Mouse (Mus musculus) heart, embryonic 13.5 days (tissue): Measurements from ENCODE around the gene Odaph. TPM values are rescaled to one million over a fixed set of nuclear protein-coding genes. Genes with fewer than 3 reads are reported as not detected.
A peak's percentile ranks its signal among the peaks of the same experiment; 100 is the strongest.

Experiments used
- ATAC-seq: fragments of 200-750 bp; cut with Nextera tagmentation; 2 replicates; pipeline ENCODE4 v1.8.0; 2017; ENCODE audit warnings: moderate TSS enrichment; ENCODE audit not compliant: insufficient number of reproducible peaks, low FRiP score, low TSS enrichment; ENCODE audit errors: extremely low read depth
- H3K27ac ChIP-seq: fragments of 300-500 bp; sonication (generic); replicated peaks from 2 replicates; pipeline ENCODE4 v1.5.1; 2015; ENCODE audit warnings: moderate library complexity, mild to moderate bottlenecking, inconsistent platforms
- H3K27me3 ChIP-seq: fragments of 300-500 bp; sonication (generic); replicated peaks from 2 replicates; pipeline ENCODE4 v1.6.1; 2015; ENCODE audit warnings: mild to moderate bottlenecking, inconsistent platforms
- H3K36me3 ChIP-seq: fragments of 300-500 bp; sonication (generic); 2 replicates; pipeline ENCODE4 v1.6.1; 2015; ENCODE audit warnings: mild to moderate bottlenecking, inconsistent platforms
- H3K4me1 ChIP-seq: fragments of 300-500 bp; sonication (generic); 2 replicates; pipeline ENCODE4 v1.6.1; 2015; ENCODE audit warnings: inconsistent platforms
- H3K4me2 ChIP-seq: fragments of 300-500 bp; sonication (generic); 2 replicates; pipeline ENCODE4 v1.6.1; 2015; ENCODE audit warnings: inconsistent platforms, mild to moderate bottlenecking, moderate library complexity
- H3K4me3 ChIP-seq: fragments of 300-500 bp; sonication (generic); 2 replicates; pipeline ENCODE4 v1.5.1; 2015; ENCODE audit warnings: moderate library complexity, mild to moderate bottlenecking, inconsistent platforms
- H3K9ac ChIP-seq: fragments of 300-500 bp; sonication (generic); 2 replicates; pipeline ENCODE4 v1.6.1; 2015; ENCODE audit warnings: inconsistent platforms, mild to moderate bottlenecking, moderate library complexity
- H3K9me3 ChIP-seq: fragments of 300-500 bp; sonication (generic); 2 replicates; pipeline ENCODE4 v1.6.1; 2016; ENCODE audit warnings: inconsistent platforms
- WGBS: fragments of 180-500 bp; shearing (Covaris S2); methylation state at CpG from one replicate; pipeline ENCODE4 v1.1.7; 2015; ENCODE audit warnings: mixed read lengths; 5-methylcytosine and 5-hydroxymethylcytosine counted together
- polyA plus RNA-seq: library from polyadenylated mRNA; unstranded; fragments of >200 nt; fragmentation: Nextera tagmentation; extraction: Ambion mirVana; gene quantifications from 2 replicates; pipeline ENCODE4 v1.2.1, GENCODE M21; 2015

Gene Odaph
- polyA plus RNA-seq, 1 experiment from 2014 or later: not detected

DNA sequence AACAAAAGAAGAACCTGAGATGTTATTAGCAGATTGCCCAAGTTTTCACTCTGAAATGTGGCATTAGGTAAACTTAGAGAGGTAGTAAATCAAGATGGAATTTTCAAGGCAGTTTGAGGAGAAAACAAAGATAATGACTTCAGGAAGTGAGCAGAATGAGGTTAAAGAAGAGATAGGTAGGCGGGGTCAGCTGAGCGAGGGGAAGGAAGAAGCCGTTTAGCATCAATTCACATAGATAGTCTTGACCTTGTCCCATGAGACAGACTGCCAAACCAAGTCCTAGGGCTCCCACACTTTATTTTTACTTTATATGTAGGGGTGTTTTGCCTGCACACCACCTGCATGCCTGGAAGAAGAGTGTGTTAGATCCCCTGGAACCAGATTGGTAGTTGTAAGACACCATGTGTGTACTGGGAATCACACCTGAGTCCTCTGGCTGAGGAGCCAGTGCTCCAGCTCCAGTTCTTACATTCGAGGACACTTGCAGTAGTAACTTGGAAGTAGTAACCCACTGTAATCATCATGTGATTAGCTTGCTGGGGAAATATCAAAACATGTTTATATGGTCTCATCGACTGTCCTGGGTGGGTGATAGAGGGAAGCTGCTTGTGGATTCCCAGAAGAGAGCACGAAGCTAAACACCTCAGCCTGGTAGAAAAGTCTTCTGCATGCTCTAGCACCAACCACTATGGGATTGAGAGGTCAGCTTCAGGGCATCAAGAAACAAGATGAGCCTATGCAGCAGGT is 4.1 kb downstream of the Odaph start:
- Histone ChIP-seq H3K9ac (no peak overlapping the region), H3K4me3 (no peak overlapping the region), H3K9me3 (no peaks in the 10 kb centered on the region), H3K27me3 (no peaks in the 10 kb centered on the region), H3K27ac (no peak overlapping the region), H3K4me1 (no peaks in the 10 kb centered on the region), H3K36me3 (no peaks in the 10 kb centered on the region), H3K4me2 (no peak overlapping the region)
- WGBS: 73% methylated on average over 6 of the region's 6 CpGs
- ATAC-seq: no peak

DNA sequence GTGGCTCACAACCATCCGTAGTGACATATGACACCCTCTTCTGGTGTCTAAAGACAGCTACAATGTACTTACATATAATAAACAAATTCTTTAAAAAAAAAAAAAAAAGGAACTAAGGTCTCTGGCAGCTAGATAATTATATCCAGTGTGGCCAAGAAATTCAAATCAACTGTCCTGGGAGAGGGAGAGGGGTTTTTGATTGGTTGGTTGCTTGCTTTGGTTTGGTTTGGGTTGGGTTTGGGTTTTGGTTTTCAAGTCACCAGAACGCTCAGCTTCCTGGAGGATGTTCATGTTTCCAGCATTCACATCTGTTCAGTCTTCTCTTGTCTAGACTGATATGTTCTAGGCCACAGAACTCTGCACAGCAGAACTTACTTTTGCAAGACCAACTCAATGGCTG is 5.8 kb downstream of the Odaph start:
- H3K4me2 ChIP-seq: no peak overlapping the region
- ATAC-seq: no peak
- 81% methylated on average over 2 of the region's 2 CpGs for WGBS

DNA sequence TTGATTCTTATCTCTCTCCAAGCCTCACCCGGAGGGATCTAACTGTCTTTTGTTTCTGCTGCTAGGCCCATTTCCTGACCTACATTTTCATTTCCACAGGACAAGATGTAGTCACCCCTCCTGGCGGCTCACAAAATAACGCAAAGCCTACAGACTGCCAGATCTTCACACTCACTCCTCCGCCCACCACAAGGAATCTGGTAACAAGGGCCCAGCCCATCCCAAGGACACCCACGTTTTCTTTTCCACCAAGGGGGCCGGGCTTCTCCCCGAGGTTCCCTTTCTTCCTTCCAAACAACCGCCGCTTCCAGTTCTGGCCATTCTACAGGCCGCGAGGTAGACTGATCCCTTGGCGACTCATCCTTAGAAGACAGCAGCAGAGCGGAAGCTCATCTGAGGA is 7.3 kb downstream of the Odaph start:
- Histone ChIP-seq H3K9me3 (peaks cover 10% of the 10 kb centered on the region; the same call in 1 of the 2 replicates), H3K4me3 (no peak overlapping the region), H3K36me3 (no peaks in the 10 kb centered on the region), H3K27me3 (no peaks in the 10 kb centered on the region), H3K9ac (no peak overlapping the region), H3K4me2 (no peak overlapping the region), H3K27ac (no peak overlapping the region), H3K4me1 (no peaks in the 10 kb centered on the region)
- 45% methylated on average over 13 of the region's 13 CpGs for WGBS
- ATAC-seq: no peak

More for the DNA sequence above, 5.8 kb downstream of the Odaph start:
- Histone ChIP-seq H3K9ac (no peak overlapping the region), H3K27ac (no peak overlapping the region), H3K4me3 (no peak overlapping the region), H3K36me3 (no peaks in the 10 kb centered on the region), H3K27me3 (no peaks in the 10 kb centered on the region), H3K9me3 (no peaks in the 10 kb centered on the region), H3K4me1 (no peaks in the 10 kb centered on the region)

GRCm38 (mm10) chr5:92000770-92001169 is 13.5 kb downstream of the Odaph start:
- peaks cover 10% of the 10 kb centered on the region; the same call in 1 of the 2 replicates for H3K9me3 ChIP-seq
- no peak overlapping the region for H3K4me2 ChIP-seq
- H3K4me3 ChIP-seq: no peak overlapping the region
- H3K4me1 ChIP-seq: no peaks in the 10 kb centered on the region
- 49% methylated on average over 2 of the region's 2 CpGs for WGBS
- H3K27me3 ChIP-seq: no peaks in the 10 kb centered on the region
- H3K9ac ChIP-seq: no peak overlapping the region
- no peak overlapping the region for H3K27ac ChIP-seq
- no peak; the same call in 1 of the 2 replicates for ATAC-seq
- H3K36me3 ChIP-seq: no peaks in the 10 kb centered on the region

GRCm38 (mm10) chr5:92003011-92003410 is 15.7 kb downstream of the Odaph start:
- ATAC-seq: no peak
- H3K4me1 ChIP-seq: no peaks in the 10 kb centered on the region

DNA sequence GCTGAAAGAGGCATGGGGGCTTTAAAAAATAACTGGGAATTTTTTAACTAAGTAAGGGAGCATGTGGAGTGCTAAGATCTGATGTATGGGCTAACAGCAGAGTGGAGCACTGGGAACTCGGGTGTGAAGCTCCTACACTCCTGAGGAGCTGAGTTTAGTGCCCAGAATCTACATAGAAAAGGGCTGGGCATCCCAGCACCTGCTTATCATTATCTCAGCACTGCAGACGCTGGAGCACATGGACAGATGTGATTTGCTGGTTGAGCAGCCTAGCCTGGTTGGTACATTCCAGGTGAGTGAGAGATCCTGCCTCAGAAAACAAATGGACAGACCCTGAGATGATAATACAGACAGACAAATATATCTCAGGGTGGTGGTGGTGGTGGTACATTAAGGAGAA is 22.6 kb downstream of the Odaph start:
- Histone ChIP-seq H3K4me1 (no peaks in the 10 kb centered on the region), H3K9me3 (no peaks in the 10 kb centered on the region), H3K4me3 (no peak overlapping the region), H3K27me3 (no peaks in the 10 kb centered on the region), H3K4me2 (no peak overlapping the region), H3K27ac (no peak overlapping the region), H3K9ac (no peak overlapping the region), H3K36me3 (no peaks in the 10 kb centered on the region)
- WGBS: 29% methylated on average over 2 of the region's 2 CpGs
- no peak for ATAC-seq

More at GRCm38 (mm10) chr5:92003011-92003410, 15.7 kb downstream of the Odaph start:
- WGBS: 53% methylated on average over 2 of the region's 2 CpGs
- Histone ChIP-seq H3K4me3 (no peak overlapping the region), H3K9ac (no peak overlapping the region), H3K27me3 (no peaks in the 10 kb centered on the region), H3K27ac (no peak overlapping the region), H3K36me3 (no peaks in the 10 kb centered on the region), H3K4me2 (no peak overlapping the region), H3K9me3 (peaks cover 10% of the 10 kb centered on the region; the same call in 1 of the 2 replicates)

- no peak for ATAC-seq
- H3K4me2 ChIP-seq: no peak overlapping the region
- no peaks in the 10 kb centered on the region for H3K4me1 ChIP-seq
- H3K27ac ChIP-seq: no peak overlapping the region
- no peaks in the 10 kb centered on the region for H3K9me3 ChIP-seq
- no peak overlapping the region for H3K4me3 ChIP-seq
- H3K36me3 ChIP-seq: no peaks in the 10 kb centered on the region
- no peaks in the 10 kb centered on the region for H3K27me3 ChIP-seq
- no peak overlapping the region for H3K9ac ChIP-seq
- WGBS: 49% methylated on average over 7 of the region's 7 CpGs
Measured at GRCm38 (mm10) chr5:92011756-92012155, 24.5 kb downstream of the Odaph start.

DNA sequence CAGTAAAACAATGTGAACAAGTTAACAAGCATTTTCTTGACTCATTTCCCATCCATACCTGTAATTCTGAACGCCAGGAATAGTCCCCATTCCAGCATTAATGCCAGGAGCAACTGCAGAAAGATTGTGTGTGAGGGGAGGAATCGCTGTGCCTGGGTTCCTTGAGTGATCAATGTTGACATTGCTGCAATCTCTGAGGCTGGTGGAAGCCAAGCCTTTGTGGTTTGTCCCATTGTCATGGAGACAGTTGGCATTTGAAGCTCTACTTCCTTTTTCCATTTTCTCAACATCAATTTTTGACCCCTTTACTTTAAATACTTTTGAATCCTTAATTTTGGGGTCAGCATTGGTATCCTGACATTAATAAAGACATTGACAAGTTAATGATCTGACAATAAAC is 32.7 kb downstream of the Odaph start:
- Histone ChIP-seq H3K4me1 (0 out of 2 replicates have a peak, but pooled peaks cover 4% of the 10 kb centered on the region), H3K9me3 (no peaks in the 10 kb centered on the region), H3K27ac (no peak overlapping the region), H3K9ac (no peak overlapping the region), H3K27me3 (no peaks in the 10 kb centered on the region), H3K36me3 (no peaks in the 10 kb centered on the region), H3K4me3 (no peak overlapping the region), H3K4me2 (no peak overlapping the region)
- whole genome bisulfite sequencing: 40% methylated on average over 2 of the region's 2 CpGs
- no peak for ATAC-seq

DNA sequence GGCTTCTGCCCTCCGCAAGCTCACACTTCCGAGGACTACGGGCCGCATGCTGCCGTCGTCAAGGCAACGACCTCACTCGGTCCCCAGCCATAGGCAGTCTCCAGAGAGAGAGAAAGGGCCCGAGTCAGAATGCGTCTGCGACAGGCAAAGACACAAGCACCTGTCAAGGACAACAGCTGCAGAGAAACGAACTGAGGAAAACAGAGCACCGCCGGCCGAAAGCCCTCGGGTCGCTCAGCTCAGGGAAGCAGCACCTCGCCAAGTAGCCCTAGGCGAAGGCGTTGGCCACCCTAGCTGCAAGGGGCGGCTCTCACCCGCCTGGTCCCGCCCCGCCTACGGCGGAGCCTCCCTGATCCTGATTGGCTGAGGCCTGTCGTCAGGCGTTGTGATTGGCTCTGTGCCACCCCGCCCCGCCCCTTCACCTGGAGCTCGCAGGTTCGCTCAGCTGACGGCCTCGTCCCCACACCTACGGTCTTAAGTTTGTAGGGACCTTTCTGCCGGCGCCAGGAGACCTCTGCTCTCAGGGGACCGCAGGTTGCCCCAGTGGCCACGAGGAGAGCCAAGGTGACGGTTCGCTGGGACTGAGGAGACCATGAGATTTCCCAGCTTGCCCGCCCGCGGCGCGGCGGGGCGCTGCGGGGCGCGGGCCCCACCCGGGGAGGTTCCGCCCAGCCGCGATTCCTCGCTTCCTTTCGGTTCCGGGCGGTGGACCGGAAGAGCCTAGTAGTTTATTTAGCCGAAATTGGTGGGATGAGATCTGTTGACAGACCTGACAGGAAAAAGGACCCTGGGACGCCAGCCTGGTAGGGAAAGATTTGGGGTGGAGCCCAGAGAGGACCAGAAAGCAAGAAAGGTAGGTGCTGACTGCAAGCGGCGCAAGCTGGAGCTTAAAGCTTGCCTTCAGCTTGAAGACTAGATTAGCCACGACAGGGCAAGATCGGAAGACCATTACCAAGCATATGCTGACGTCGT is 55.4 kb downstream of the Odaph start:
- H3K9ac ChIP-seq: peak overlapping the region; percentile 79
- 0 out of 2 replicates have a peak overlapping the region, but pooled peaks have one; percentile 53 for H3K27ac ChIP-seq
- no peaks in the 10 kb centered on the region for H3K36me3 ChIP-seq
- WGBS: under 1% methylated on average over 68 of the region's 68 CpGs
- H3K27me3 ChIP-seq: peaks cover 17% of the 10 kb centered on the region
- ATAC-seq: peak; percentile 99
- no peaks in the 10 kb centered on the region for H3K9me3 ChIP-seq
- peak overlapping the region; percentile 88 for H3K4me3 ChIP-seq
- H3K4me1 ChIP-seq: peaks cover 7% of the 10 kb centered on the region; the same call in 1 of the 2 replicates
- peak overlapping the region; percentile 95 for H3K4me2 ChIP-seq

DNA sequence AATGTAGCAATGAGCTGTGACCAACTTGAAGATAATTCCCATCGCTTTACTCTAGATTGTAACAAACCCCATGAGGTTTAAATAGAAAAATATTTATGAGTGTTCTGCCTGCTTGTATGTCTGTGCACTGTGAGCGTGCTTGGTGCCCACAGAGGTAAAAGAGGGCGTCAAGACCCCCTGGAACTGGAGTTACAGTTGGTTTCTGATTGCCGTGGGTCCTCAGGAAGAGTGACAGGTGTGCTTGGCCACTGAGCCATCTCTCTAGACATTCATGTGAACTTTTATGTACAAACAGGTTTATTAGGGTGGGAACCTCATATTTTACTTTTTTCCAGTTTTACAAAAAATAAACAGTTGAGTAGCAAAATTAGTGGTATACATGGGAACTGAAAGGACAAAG is 56.5 kb downstream of the Odaph start, which contains the start of gene Cdkl2:
Gene Cdkl2, minus strand, starts transcription at position 101 of the 400 bp plus-strand sequence.
- H3K36me3 ChIP-seq: no peaks in the 10 kb centered on the region
- peaks cover 17% of the 10 kb centered on the region for H3K27me3 ChIP-seq
- H3K9me3 ChIP-seq: no peaks in the 10 kb centered on the region
- peak within 1 kb of the TSS; percentile 88 for H3K4me3 ChIP-seq
- WGBS: 73% methylated on average over 4 of the region's 4 CpGs
- ATAC-seq: no peak
- H3K27ac ChIP-seq: 0 out of 2 replicates have a peak within 1 kb of the TSS, but pooled peaks have one; percentile 53
- H3K9ac ChIP-seq: peak within 1 kb of the TSS; percentile 79
- peak within 1 kb of the TSS; percentile 95 for H3K4me2 ChIP-seq
- H3K4me1 ChIP-seq: peaks cover 7% of the 10 kb centered on the region; the same call in 1 of the 2 replicates
